Mouse (Mus musculus) forebrain, embryonic 13.5 days (tissue): ENCODE results near the gene Gpr15. TPM values are rescaled to one million over a fixed set of nuclear protein-coding genes. Genes with fewer than 3 reads are reported as not detected.

Experiments
- ATAC-seq: fragments of 200-750 bp; cut with Nextera tagmentation; 2 replicates; pipeline ENCODE4 v1.8.0; 2017
- H3K27ac ChIP-seq: fragments of 300-500 bp; sonication (generic); 2 replicates; pipeline ENCODE4 v1.5.1; 2015; ENCODE audit warnings: inconsistent platforms, mild to moderate bottlenecking, moderate library complexity
- H3K27me3 ChIP-seq: fragments of 300-500 bp; sonication (generic); 2 replicates; pipeline ENCODE4 v1.6.1; 2015; ENCODE audit warnings: mild to moderate bottlenecking, inconsistent platforms
- H3K36me3 ChIP-seq: fragments of 300-500 bp; sonication (generic); 2 replicates; pipeline ENCODE4 v1.6.1; 2015; ENCODE audit warnings: mild to moderate bottlenecking, inconsistent platforms; ENCODE audit not compliant: poor library complexity, severe bottlenecking
- H3K4me1 ChIP-seq: fragments of 300-500 bp; sonication (generic); 2 replicates; pipeline ENCODE4 v1.6.1; 2015; ENCODE audit warnings: inconsistent platforms
- H3K4me2 ChIP-seq: fragments of 300-500 bp; sonication (generic); 2 replicates; pipeline ENCODE4 v1.6.1; 2015; ENCODE audit warnings: inconsistent platforms, mild to moderate bottlenecking, moderate library complexity
- H3K4me3 ChIP-seq: fragments of 300-500 bp; sonication (generic); 2 replicates; pipeline ENCODE4 v1.5.1; 2015; ENCODE audit warnings: mild to moderate bottlenecking, inconsistent platforms
- H3K9ac ChIP-seq: fragments of 300-500 bp; sonication (generic); 2 replicates; pipeline ENCODE4 v1.6.1; 2015; ENCODE audit warnings: mild to moderate bottlenecking, inconsistent platforms
- H3K9me3 ChIP-seq: fragments of 300-500 bp; sonication (generic); replicated peaks from 2 replicates; pipeline ENCODE4 v1.6.1; 2016; ENCODE audit warnings: inconsistent platforms
- WGBS: fragments of 180-500 bp; shearing (Covaris S2); methylation state at CpG from one replicate; pipeline ENCODE4 v1.1.7; 2015; 5-methylcytosine and 5-hydroxymethylcytosine counted together
- polyA plus RNA-seq: library from polyadenylated mRNA; unstranded; fragments of >200 nt; fragmentation: Nextera tagmentation; extraction: Ambion mirVana; gene quantifications from 2 replicates; pipeline ENCODE4 v1.2.1, GENCODE M21; 2015

The Gpr15 gene
- polyA plus RNA-seq, 1 experiment from 2014 or later = not detected

DNA sequence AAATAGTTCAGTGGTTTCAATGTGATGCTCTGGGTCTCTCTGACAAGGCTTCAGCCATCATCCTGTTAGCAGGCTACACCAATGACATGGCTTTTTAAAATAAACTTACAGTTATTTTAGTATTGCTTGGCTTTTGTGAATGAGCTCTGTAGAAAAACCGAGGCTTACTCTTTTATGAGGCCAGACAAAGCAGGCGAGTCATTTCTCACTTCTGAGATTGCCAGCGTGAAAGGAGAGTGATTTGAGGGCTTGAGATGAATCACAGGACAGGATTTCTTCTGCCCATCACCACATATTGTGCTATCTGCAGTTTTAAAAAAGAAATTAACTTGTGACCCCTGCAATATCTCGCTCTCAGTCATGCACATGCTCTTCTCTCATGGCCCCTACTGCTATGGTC is 3.9 kb downstream of the Gpr15 start:
- Histone ChIP-seq H3K4me1 (no peaks in the 10 kb centered on the region), H3K4me3 (no peak overlapping the region), H3K27me3 (no peaks in the 10 kb centered on the region), H3K36me3 (no peaks in the 10 kb centered on the region), H3K9ac (no peak overlapping the region), H3K27ac (no peak overlapping the region), H3K4me2 (no peak overlapping the region), H3K9me3 (no peaks in the 10 kb centered on the region)
- 74% methylated on average over 4 of the region's 4 CpGs for WGBS
- no peak for ATAC-seq

DNA sequence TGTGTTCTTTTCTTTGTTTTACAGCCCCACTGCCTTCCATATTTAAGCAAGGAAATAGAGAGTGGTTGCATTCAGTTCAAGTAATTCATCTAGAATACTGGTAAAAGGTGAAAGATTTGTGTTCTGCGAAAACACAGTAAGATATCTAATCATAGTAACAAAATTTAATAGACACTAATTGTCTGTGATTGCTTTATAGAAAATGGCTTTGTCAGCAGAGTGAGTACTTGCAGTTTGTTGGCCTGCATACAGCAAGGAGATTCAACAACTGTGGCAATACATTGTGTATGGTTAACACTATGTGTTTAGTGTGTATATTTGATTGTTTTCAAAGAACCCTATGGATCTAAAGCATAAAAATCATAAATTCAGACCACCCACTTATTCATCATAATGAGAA is 5.7 kb downstream of the Gpr15 start:
- no peak for ATAC-seq
- Histone ChIP-seq H3K4me1 (no peaks in the 10 kb centered on the region), H3K9me3 (no peaks in the 10 kb centered on the region), H3K4me3 (no peak overlapping the region), H3K27me3 (no peaks in the 10 kb centered on the region), H3K36me3 (no peaks in the 10 kb centered on the region), H3K4me2 (no peak overlapping the region), H3K27ac (no peak overlapping the region), H3K9ac (no peak overlapping the region)
- WGBS = 94% methylated on average over 1 of the region's 1 CpGs

DNA sequence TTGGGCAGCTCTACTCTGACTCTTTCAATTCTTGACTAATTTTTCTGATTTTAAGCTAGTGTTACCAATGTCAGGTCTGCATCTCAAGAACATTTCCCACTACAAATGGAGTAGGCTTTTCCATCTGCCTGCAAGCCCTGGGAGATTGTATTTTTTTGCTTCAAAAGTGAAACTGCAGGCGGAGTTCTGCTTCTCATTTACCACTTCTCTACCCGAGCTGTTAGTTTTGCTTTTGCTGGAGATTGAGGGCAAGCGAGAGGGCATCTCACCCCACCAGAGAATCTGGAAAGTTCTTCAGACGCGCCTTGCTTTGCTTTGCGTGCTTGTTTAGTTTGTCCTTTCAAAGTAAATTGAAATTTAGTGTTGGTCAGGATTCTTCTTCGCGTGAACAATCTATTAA is 6.6 kb downstream of the Gpr15 start:
- ATAC-seq = no peak
- Histone ChIP-seq H3K27ac (no peak overlapping the region), H3K36me3 (no peaks in the 10 kb centered on the region), H3K9me3 (no peaks in the 10 kb centered on the region), H3K4me2 (no peak overlapping the region), H3K4me1 (no peaks in the 10 kb centered on the region), H3K4me3 (no peak overlapping the region), H3K27me3 (no peaks in the 10 kb centered on the region), H3K9ac (no peak overlapping the region)
- WGBS = 84% methylated on average over 8 of the region's 8 CpGs

GRCm38 (mm10) chr16:58709536-58709935 is 9.3 kb downstream of the Gpr15 start:
- ATAC-seq = no peak
- no peak overlapping the region for H3K27ac ChIP-seq
- no peaks in the 10 kb centered on the region for H3K27me3 ChIP-seq
- no peak overlapping the region for H3K9ac ChIP-seq
- no peaks in the 10 kb centered on the region for H3K9me3 ChIP-seq
- H3K36me3 ChIP-seq = no peaks in the 10 kb centered on the region
- no peaks in the 10 kb centered on the region for H3K4me1 ChIP-seq
- WGBS = 77% methylated on average over 4 of the region's 4 CpGs
- H3K4me2 ChIP-seq = no peak overlapping the region
- H3K4me3 ChIP-seq = no peak overlapping the region

GRCm38 (mm10) chr16:58708601-58709475 is 10.0 kb downstream of the Gpr15 start:
- no peak overlapping the region for H3K4me3 ChIP-seq
- no peaks in the 10 kb centered on the region for H3K36me3 ChIP-seq
- no peak for ATAC-seq
- H3K4me1 ChIP-seq = no peaks in the 10 kb centered on the region
- H3K27ac ChIP-seq = no peak overlapping the region
- H3K9me3 ChIP-seq = no peaks in the 10 kb centered on the region
- no peak overlapping the region for H3K4me2 ChIP-seq
- 77% methylated on average over 3 of the region's 3 CpGs for WGBS
- no peak overlapping the region for H3K9ac ChIP-seq
- no peaks in the 10 kb centered on the region for H3K27me3 ChIP-seq

DNA sequence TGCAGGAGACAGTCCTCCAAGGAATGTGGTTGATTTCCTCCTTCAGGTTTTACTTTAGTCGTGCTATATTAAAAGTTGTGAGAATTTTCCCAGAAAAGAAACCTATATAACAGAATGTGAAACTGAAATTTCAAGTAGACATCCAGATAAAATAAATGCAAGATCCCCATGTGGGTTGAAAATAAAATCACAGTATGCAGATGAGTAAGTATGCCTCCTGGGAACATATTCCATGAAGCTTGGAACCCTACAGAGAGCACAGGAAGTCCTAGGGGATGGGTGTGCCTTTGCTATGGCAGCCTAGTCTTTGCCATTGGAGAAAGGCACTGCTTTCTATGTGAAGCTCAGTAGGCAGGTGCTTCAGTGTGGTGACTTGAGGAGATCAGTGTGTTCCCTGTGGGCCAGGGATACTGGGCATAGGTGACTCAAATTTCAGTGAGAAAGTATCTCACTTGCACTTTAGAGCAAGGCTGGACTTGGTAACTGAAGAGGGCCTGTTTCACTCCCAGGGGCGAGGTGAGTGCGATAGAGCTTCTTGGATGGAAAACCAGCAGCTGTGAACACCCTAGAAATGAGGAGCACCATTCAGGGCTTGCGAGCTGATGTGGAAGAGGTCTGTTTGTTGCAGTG is 11.5 kb downstream of the Gpr15 start:
- H3K4me1 ChIP-seq = no peaks in the 10 kb centered on the region
- no peak overlapping the region for H3K4me2 ChIP-seq
- H3K36me3 ChIP-seq = no peaks in the 10 kb centered on the region
- no peak overlapping the region for H3K27ac ChIP-seq
- ATAC-seq = no peak
- H3K9ac ChIP-seq = no peak overlapping the region
- H3K27me3 ChIP-seq = no peaks in the 10 kb centered on the region
- H3K9me3 ChIP-seq = no peaks in the 10 kb centered on the region
- H3K4me3 ChIP-seq = no peak overlapping the region
- WGBS = 94% methylated on average over 4 of the region's 4 CpGs

GRCm38 (mm10) chr16:58704999-58705398 is 13.9 kb downstream of the Gpr15 start:
- no peak overlapping the region for H3K9ac ChIP-seq
- H3K27me3 ChIP-seq = no peaks in the 10 kb centered on the region
- no peak overlapping the region for H3K4me3 ChIP-seq
- H3K27ac ChIP-seq = no peak overlapping the region
- no peaks in the 10 kb centered on the region for H3K36me3 ChIP-seq
- ATAC-seq = no peak
- no peaks in the 10 kb centered on the region for H3K4me1 ChIP-seq
- no peaks in the 10 kb centered on the region for H3K9me3 ChIP-seq
- no peak overlapping the region for H3K4me2 ChIP-seq

DNA sequence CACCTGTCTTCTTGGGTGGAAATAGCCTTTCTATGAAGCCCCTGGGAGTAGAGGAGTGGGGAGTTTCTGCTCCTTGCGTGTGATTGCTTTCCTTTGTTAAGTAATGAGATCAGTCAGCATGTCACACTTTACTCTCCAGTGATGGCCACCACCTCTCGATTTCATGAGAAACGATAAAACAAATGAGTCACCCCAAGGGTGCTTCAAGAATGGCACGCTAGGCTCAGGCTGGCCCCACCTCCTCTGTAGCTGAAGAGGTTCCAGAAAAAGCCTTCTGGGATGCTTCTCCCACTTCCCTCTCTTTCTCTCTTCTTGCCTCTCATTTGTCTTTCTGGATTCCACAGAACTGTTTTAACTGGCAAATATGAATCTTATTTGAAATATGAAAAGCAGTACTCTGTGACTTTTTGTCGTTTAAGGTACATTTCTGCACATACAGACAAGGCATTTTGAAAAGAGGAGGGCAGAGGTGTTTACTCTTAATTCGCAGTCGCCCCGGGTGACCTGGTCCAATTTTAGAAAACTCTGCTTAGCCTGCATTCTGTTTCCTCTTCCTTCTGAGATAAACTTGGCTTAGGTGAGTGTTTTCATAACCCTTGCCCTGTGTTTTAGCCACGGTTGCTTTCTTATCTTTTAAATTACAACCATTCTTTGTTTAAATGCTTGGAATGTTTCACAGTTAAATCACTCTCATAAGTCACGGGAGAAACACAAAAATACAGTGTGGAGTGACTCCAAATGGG is 15.3 kb downstream of the Gpr15 start:
- no peak overlapping the region for H3K4me2 ChIP-seq
- no peak for ATAC-seq
- no peak overlapping the region for H3K27ac ChIP-seq
- WGBS = 54% methylated on average over 10 of the region's 10 CpGs
- no peak overlapping the region for H3K9ac ChIP-seq
- no peaks in the 10 kb centered on the region for H3K4me1 ChIP-seq
- no peaks in the 10 kb centered on the region for H3K9me3 ChIP-seq
- no peaks in the 10 kb centered on the region for H3K36me3 ChIP-seq
- H3K4me3 ChIP-seq = no peak overlapping the region
- H3K27me3 ChIP-seq = no peaks in the 10 kb centered on the region

DNA sequence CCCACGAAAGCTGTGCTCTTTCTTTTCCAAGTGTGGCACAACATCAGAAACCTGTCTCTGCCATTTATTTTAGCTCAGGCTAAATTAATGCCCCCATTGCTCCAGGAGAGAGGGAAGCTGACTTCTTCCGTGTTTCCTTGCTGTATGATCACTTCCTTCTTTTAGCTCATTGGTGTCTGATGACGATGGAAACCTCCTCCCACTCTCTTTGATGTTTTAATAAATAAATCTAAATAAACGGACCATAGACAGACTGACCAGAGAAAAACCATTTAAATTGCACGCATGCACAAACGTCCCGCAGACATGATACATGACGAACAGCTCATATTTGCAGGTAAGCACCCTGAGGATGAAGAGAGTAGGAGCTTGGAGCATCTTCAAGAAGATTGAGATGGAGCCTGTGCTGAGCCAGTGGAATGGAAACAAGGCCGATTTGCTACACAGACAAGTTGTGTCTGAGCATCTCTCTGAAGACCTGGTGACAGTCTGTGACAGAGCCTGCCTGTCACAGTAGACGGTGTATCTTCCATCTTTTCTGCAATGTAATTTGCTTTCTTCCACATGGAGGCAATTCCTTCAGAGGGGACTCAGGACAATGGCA is 16.4 kb downstream of the Gpr15 start:
- H3K9me3 ChIP-seq = no peaks in the 10 kb centered on the region
- H3K36me3 ChIP-seq = no peaks in the 10 kb centered on the region
- H3K4me2 ChIP-seq = no peak overlapping the region
- no peaks in the 10 kb centered on the region for H3K4me1 ChIP-seq
- H3K9ac ChIP-seq = no peak overlapping the region
- no peak for ATAC-seq
- H3K27me3 ChIP-seq = no peaks in the 10 kb centered on the region
- no peak overlapping the region for H3K4me3 ChIP-seq
- WGBS = 90% methylated on average over 10 of the region's 10 CpGs
- H3K27ac ChIP-seq = no peak overlapping the region

- ATAC-seq = no peak
- H3K27me3 ChIP-seq = no peaks in the 10 kb centered on the region
- H3K4me2 ChIP-seq = no peak overlapping the region
- 85% methylated on average over 6 of the region's 6 CpGs for WGBS
- H3K4me1 ChIP-seq = no peaks in the 10 kb centered on the region
- H3K4me3 ChIP-seq = no peak overlapping the region
- no peaks in the 10 kb centered on the region for H3K9me3 ChIP-seq
- no peak overlapping the region for H3K27ac ChIP-seq
- no peak overlapping the region for H3K9ac ChIP-seq
- no peaks in the 10 kb centered on the region for H3K36me3 ChIP-seq
Measured at GRCm38 (mm10) chr16:58701779-58702178, 17.1 kb downstream of the Gpr15 start.

- no peak overlapping the region for H3K27ac ChIP-seq
- no peak for ATAC-seq
- H3K4me1 ChIP-seq = no peaks in the 10 kb centered on the region
- H3K9ac ChIP-seq = no peak overlapping the region
- H3K4me2 ChIP-seq = no peak overlapping the region
- no peak overlapping the region for H3K4me3 ChIP-seq
- no peaks in the 10 kb centered on the region for H3K36me3 ChIP-seq
- no peaks in the 10 kb centered on the region for H3K9me3 ChIP-seq
- no peaks in the 10 kb centered on the region for H3K27me3 ChIP-seq
- 85% methylated on average over 12 of the region's 12 CpGs for WGBS
Measured at GRCm38 (mm10) chr16:58700816-58701424, 17.9 kb downstream of the Gpr15 start.

DNA sequence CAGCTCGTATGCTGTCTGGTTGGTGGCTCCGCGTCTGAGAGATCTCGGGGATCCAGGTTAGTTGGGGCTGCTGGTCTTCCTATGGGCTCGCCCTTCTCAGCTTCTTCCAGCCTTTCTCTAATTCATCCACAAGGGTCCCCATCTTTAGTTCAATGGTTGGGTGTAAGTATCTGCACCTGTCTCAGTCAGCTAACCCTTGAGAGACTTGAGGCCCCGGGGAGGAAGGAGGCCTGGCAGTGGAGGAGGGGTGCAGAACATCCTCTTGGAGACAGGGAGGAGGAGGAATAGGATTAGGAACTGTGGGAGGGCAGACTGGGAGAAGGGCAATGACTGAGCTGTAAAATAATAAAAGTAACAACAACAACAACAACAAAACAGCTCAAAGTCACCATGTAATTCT is 18.7 kb downstream of the Gpr15 start:
- no peak for ATAC-seq
- WGBS = 83% methylated on average over 6 of the region's 6 CpGs
- Histone ChIP-seq H3K9me3 (no peaks in the 10 kb centered on the region), H3K9ac (no peak overlapping the region), H3K27ac (no peak overlapping the region), H3K36me3 (no peaks in the 10 kb centered on the region), H3K4me1 (no peaks in the 10 kb centered on the region), H3K4me2 (no peak overlapping the region), H3K4me3 (no peak overlapping the region), H3K27me3 (no peaks in the 10 kb centered on the region)
